Mouse (Mus musculus): ENCODE measurements around the gene Oaz2.

DNA sequence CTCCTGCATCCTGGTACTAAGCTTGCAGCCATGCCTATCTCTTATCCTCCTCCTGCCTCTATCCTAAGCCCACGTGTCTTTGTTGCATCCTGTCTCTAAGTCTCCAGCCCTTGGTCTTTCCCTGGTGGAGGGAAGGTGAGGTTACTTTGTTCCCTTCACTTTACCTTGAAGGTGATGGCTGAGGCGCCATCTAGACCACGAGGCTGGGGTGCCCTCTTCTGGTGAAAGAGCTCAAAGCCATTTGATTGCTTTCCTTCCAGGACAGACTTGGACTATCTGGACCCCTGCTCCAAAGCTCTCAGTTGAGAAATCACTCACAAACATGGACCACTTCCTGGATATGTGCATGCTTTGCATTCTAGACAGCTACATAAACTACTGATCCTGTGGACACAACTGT, 3.6 kb upstream of the Oaz2 start:
- TF ChIP-seq ZNF384 (IDR thresholded peaks at IDR 0.05; ENCODE audit: low read depth, low read length), result no peak
- no peak for TF ChIP-seq ZC3H11A (IDR thresholded peaks at IDR 0.05; ENCODE audit: borderline replicate concordance, low read depth, low read length)
- no peak for TF ChIP-seq HCFC1 (IDR thresholded peaks at IDR 0.05; ENCODE audit: borderline replicate concordance, insufficient read depth, low read length)
- no peak for TF ChIP-seq MAFK (IDR thresholded peaks at IDR 0.05; ENCODE audit: insufficient read depth, low read depth, low read length)
